Mouse (Mus musculus) urinary bladder, postnatal 10 days (tissue): ENCODE measurements around the gene Slc25a13.

Experiments used
- DNase-seq: peaks from one replicate; pipeline ENCODE4 v3.0.0; 2022; ENCODE audit warnings: low spot score

Slc25a13 gene

GRCm38 (mm10) chr6:6027664-6028063 is 189.3 kb downstream of the Slc25a13 start:
- no peak for DNase-seq

- no peak for DNase-seq
These were observed 193.0 kb downstream of the Slc25a13 start for GRCm38 (mm10) chr6:6023976-6024375.

DNA sequence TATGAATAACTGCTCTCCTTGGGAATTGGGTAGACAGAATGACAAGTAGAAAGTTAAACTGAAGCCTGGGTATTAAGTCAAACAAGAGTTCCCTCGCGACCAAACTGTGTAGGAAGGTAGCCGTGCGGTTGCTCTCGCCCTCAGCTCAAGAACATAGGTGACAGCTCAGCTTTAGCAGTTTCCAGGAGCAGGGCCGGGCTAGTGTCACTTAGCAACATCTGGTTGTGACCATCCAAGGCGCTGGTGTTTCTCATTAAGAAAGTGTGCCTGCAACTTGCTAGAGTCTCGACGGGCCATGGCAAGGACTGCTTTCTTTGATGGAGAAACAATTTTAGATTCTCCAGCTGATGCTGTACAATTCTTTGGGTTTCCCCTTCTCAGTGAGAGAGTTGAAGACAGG is 200.0 kb downstream of the Slc25a13 start:
- no peak for DNase-seq

- DNase-seq: no peak
These were observed 201.4 kb downstream of the Slc25a13 start for GRCm38 (mm10) chr6:6015616-6016015.

- no peak for DNase-seq
These were observed 205.6 kb downstream of the Slc25a13 start for GRCm38 (mm10) chr6:6011364-6011763.

DNA sequence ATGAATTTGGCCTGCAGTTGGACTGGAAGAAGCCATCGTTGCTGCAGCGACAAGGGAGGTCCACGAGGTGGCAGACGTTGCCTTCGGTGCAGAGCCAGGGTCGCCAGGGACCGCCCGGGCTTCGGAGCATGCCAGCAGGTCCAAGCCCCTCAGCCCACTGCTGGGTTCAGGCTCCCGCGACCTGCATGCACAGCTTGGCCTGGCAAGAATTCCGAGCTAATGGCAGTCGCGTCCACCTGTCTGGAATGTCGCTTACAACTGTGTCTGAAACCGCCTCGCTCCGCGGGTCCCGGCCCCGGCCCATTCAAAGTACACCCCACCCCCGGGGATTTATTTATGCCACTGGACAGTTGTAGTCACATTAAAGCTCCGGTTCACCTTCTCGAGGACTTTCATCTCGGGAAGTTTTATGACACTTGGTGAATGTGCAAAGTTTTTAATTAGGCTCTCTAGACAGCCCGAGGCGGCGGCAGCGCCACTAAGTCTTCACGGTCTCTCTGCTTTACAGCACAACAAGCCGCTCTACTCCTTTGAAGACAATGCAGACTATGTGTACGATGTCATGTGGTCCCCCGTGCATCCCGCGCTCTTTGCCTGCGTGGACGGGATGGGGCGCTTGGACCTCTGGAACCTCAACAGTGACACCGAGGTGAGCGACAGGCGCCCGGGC is 211.1 kb downstream of the Slc25a13 start:
- DNase-seq: no peak

DNA sequence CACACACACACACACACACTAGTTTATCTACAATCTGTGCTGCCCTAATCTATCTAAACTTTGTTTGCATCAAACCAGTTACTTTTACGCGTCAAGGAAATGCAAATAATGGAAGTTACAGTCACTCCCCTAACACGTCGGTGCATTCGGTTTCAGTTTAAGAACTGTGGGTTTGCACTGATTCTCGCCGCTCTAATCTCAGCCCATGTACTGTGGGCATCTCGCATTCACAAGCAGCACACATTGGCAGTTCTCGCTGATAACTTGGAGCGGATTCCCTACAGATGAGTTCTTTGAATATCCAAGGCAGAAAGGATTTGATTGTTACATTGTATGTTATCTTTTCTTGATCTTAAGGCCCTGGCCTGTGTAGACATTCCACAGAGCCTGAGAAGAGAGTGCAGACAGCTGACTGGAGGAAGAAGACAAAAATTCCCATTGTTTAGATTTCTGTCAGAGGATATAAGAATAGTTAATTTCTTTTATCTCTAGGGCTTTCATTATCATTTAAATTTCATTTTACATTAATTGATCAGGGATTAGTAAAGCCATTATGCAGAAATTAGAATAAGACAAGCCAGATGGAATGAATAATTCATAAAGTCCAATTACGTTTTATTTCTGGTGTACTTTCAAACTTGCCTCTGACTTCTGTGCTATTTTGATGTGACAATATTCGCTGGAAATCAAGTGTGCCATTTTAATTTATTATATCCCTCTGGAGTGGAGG is 212.1 kb downstream of the Slc25a13 start:
- DNase-seq: no peak

DNA sequence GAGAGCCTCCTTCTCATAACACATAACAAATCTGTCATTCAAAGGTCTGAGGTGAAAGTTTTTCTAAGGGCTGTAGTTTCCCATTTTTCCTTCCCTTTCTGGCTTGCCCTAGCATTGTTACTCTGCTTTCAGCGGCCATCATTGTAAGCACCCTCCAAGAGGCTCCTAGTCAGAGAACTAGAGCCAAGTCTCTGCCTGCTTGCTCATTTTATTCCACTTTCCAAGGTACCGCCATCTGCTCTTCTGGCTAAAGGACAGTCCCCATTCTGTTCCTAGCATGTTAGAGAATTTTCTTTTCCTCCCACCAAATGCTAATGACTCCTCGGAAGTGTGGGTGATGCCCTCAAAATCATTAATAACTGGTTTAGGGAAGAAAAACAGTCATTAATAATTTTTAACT is 214.9 kb downstream of the Slc25a13 start:
- no peak for DNase-seq

DNA sequence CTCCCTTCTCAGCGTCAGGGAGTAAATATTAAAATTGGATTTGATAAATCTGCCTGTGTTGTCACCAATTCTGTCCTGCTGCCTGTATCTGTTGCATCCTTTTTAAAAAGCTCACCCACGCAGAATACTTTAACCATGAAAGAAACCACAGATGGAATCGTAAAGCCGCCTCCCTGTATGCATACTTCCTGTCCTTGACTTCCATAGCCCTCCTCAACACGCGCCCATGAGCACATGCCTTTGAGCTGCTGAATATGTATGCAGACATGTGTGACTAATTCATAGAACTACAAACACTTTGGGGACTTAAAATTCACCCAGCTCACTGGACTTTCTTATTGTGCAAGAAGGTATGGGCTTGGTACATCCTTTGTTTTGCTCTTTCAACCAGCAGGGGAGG is 219.4 kb downstream of the Slc25a13 start:
- DNase-seq: no peak

- DNase-seq: no peak
These were observed 223.9 kb downstream of the Slc25a13 start for GRCm38 (mm10) chr6:5993056-5993455.

DNA sequence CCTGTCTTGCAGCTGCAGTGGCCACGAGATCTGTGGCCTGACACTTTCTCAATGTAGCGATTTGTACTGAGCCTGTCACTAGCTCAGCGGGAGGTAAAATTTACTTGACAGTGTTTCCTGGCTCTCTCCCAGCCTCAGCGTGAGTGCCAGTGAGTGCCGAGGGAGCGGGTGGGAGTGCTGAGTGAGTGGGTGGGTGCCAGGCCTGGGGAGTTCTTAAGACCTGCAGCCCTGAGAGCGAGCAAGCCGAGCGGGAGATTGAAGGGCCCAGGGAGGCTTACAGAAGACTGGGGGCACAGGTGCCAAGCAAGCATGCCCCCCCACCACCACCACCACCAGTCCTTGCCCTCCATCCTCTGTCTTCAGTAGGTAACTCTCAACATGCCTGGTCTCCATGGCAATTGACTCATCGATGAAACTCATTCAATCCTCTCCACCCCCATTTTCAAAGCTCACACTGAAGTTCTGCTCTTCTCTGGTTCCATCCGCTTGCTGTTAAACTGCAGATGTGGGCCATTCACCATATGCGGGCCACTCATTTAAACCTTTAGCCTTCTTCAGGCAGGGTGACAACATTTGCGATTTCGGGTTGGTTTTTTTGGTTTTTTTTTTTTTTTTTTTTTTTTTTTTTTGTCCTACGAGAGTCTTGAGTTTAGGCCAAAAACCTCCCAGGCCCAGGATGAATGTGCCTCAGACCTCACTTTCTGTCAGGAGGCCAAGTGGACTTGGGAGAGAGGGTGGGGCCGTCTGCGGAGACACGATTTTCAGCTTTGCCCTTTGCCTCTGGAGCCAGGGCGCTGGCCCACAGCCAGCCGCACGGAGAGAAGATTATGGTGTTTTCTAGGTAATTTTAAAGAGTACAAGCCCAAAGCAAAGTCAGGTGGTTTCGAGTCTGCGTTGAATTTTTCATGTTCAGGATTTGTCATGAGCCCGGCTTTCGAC is 224.9 kb downstream of the Slc25a13 start:
- DNase-seq: no peak

GRCm38 (mm10) chr6:5991243-5991642 is 225.7 kb downstream of the Slc25a13 start:
- no peak for DNase-seq
